Comparison of ENCODE assay signal across 18 mouse cellular contexts in genomic region chr19:37925323-37925722, GRCm38 (mm10).
"Had no signal": no experiment of that assay in that cellular context is flagged by ENCODE, and none has a peak within 500 bp of the region (broad histone marks: within the 10 kb centered on the region; RNA-seq: fewer than 3 reads in every experiment).

No protein-coding gene starts in this region.

- ATAC-seq: inflammation-experienced regulatory T-cells, adult 6 months; intestine, embryonic 15.5 days; intestine, postnatal 0 days had no signal

- DNase-seq: gastrocnemius, adult 2 months; gastrocnemius, postnatal 14 days; gastrocnemius, postnatal 36 days; heart, adult 11 months; heart, adult 2 months; heart, postnatal 14 days; heart, postnatal 36 days; kidney, adult 18-20 months; kidney, adult 9 months; kidney, postnatal 14 days; kidney, postnatal 36 days; layer of hippocampus, adult 9-11 months; layer of hippocampus, postnatal 36 days; liver; liver, embryonic 13.5 days had no signal
